Mouse (Mus musculus): ENCODE results near the gene 1520401A03Rik.
A peak's percentile ranks its signal among the peaks of the same experiment; 100 is the strongest.

Gene 1520401A03Rik

GRCm38 (mm10) chr17:23700079-23700478 is 22.5 kb downstream of the 1520401A03Rik start:
- DNase-seq (ENCODE audit: low spot score in 2 of 2) = peak; percentile 64 to 78

- DNase-seq (ENCODE audit: low spot score in 2 of 2) = no peak
Measured at GRCm38 (mm10) chr17:23699131-23700077, 23.2 kb downstream of the 1520401A03Rik start.

DNA sequence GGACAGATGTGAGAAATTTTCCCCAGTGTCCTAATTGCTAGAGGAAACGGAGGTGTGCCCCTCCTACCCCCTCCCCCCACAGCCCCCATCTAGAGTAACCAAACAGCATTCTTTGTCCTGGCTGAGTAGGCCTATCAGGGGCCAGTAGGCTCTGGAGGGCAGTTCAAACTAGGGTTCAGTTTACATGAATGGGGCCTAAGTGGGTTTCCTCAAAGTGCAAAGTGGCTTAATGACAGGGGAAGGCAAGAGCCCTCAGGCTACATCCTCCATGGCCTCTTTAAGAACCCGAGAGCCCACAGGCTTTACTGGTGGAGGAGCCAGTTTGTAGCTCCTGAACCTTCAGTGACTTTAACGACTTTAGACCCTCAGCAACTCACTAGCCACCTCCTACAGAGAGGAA is 26.8 kb downstream of the 1520401A03Rik start:
- DNase-seq (ENCODE audit: low spot score in 2 of 2) = no peak

GRCm38 (mm10) chr17:23694491-23694890 is 28.1 kb downstream of the 1520401A03Rik start:
- no peak for DNase-seq (ENCODE audit: low spot score in 2 of 2)

DNA sequence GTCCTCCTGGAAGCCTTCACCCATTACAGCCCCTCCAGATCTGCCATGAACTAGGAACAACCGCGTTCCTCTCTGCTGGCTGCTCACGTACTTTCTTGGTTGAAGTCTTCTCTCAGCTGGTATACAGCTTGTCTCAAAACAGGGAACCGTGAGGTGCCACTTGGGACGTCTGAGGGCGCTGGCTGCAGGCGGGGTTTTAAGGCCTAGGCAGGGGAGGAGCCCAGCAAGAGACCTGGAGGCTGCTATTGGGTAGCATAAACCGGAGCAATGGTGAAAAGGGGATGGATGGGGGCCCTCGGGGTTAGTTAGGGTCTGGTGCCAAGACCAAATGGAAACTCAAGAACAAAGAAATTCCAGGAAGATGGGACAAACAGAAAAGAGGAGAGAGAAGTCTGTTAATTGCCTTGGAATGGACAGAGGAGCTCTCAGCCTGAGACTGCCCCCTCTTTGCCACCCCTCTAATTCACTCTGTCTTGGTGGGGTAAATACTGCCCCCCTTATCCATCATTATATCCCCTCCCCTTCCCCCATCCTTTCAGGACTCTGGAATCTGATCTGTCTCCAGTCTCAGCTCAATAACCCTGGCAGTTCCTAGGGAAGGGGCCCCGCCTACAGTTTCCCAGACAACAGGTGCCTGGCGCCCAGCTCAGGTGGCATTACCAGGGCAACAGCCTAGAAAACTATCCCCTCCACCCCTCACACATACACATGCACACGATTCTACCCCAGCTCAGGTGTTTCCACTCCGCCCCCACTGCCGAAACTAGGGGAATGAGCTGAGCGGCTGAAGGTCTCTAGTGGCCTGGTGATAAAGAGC is 38.5 kb downstream of the 1520401A03Rik start, which contains the start of gene Cldn9:
TSS of gene Cldn9 (minus strand) at position 171 of the 817 bp plus-strand sequence.
- no peak for DNase-seq (ENCODE audit: low spot score in 2 of 2)

- no peak for DNase-seq (ENCODE audit: low spot score in 2 of 2)
Measured at GRCm38 (mm10) chr17:23683226-23683625, 39.4 kb downstream of the 1520401A03Rik start.

- DNase-seq (ENCODE audit: low spot score in 2 of 2) = no peak
Measured at GRCm38 (mm10) chr17:23682530-23682929, 40.1 kb downstream of the 1520401A03Rik start.

DNA sequence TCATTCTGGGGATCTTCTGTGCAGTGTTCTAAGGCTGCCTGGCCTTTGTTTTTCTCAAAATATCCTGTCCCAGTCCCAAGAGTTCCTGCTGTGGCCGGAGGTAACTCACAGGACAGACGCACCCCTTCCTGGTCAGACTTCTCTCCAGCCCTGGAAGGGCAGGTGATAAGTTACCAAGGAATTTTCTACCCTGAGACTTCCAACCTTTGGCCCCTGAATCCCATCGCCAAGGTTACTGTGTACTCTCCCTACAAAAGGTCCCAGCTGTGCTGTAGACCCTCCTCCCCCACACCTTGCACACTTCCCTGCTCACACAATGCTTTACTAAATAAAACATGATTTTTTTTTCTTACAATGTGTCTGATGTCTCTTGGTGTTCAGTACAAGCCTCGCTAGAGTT is 40.5 kb downstream of the 1520401A03Rik start:
- DNase-seq (ENCODE audit: low spot score in 2 of 2) = no peak

- no peak for DNase-seq (ENCODE audit: low spot score in 2 of 2)
Measured at GRCm38 (mm10) chr17:23681086-23681485, 41.5 kb downstream of the 1520401A03Rik start.

GRCm38 (mm10) chr17:23680336-23680735 is 42.2 kb downstream of the 1520401A03Rik start:
- no peak for DNase-seq (ENCODE audit: low spot score in 2 of 2)

DNA sequence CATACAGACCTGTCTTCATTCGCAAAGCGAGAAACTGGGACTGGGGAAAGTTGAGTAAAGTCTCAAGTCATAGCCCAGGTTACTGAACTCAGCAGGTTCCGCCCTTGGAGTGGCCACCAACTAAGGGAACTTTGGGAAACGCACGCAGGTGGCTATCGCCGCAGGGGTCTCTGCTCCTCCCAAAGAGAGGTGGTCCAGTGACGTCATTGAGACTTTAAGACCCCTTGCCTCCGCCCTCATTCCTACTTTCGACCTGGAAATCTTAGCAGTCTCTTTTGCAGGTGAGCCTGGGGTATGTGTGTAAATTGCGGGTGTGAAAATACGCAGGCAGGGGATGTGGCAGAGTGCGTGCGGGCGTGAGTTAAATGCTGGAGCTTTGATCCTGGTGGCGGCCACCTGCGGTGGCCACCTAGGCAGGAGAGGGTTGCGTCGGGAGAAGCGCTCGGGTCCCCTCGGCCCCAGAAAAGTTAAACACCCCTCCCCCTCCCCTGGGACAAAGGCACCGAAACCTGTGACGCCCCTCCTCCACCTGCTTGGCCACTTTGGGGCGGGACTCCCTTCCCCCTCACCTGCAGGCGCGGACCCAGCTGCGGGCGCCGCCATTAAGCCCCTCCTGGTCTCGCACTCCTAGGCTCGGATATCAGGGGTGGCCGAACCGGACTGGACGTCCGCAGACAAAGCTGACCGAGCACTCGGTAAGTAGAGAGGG is 43.3 kb downstream of the 1520401A03Rik start, which contains the start of gene Cldn6:
TSS of gene Cldn6 (plus strand) at position 123 of the 709 bp plus-strand sequence.
- DNase-seq (ENCODE audit: low spot score in 2 of 2) = no peak

- DNase-seq (ENCODE audit: low spot score in 2 of 2) = peak; percentile 78 to 81
Measured at GRCm38 (mm10) chr17:23677236-23677679, 45.3 kb downstream of the 1520401A03Rik start, which contains the start of gene Tnfrsf12a. Tnfrsf12a (minus strand) TSS chr17:23677468.

DNA sequence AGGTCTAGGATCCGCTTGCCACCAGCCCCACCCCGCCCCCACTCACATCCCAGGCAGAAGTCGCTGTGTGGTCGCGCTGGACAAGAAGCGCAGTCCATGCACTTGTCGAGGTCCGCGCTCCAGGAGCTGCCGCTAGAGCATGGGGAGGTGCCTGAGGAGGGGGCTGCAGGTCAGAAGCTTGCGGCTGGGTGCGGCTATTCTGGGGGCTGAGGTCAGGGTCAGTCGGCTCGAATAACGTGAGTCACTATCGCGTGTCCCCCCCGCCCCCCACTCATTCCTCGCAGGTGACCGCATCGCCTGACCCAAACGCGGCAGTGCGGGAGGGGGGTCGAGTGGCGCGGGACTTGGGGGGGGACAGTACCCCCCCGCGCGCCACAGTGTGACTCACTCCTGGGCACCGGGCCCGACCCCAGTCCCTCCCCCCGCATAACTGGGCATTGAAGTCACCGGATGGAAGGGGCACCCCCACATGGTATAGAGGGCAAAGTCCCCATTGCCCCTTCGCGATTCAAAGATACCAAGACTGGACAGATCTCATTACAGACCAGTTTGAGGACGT is 46.0 kb downstream of the 1520401A03Rik start:
- DNase-seq (ENCODE audit: low spot score in 2 of 2) = no peak

DNA sequence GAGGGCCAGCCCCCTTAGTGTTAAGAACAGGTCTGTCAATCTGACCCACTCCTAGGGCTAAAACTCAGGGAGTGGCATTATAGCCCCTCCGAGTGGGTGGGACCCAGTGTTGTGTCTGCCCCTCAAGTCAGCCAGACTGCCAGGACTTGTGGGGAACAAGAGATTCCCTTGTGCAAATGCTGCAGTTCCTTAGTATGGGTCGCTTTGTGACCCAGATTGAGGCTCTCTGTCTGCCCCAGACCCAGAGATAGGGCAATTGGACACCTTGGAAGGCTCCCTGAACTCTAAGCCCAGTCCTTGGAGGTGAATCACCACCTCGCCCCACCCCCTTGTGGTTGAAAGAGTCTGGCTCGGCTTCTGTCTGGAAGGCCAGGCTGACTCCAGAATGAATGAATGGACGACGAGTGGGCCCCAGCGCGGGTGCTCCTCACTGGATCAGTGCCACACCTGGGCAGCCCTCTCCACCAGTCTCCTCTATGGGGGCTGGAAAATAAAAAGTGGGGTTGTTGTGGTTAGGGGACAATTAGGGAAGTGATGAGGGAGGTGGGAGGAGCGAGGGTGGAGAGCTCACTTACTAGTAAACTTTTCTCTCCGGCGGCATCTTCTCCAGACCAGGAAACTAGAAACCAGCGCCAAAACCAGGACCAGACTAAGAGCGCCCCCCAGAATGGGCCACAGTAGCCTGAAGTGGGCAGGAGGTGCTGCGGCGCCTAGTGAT is 46.9 kb downstream of the 1520401A03Rik start:
- no peak for DNase-seq (ENCODE audit: low spot score in 2 of 2)

GRCm38 (mm10) chr17:23675127-23675526 is 47.5 kb downstream of the 1520401A03Rik start:
- DNase-seq (ENCODE audit: low spot score in 2 of 2) = no peak

GRCm38 (mm10) chr17:23674271-23674952 is 48.2 kb downstream of the 1520401A03Rik start:
- DNase-seq (ENCODE audit: low spot score in 2 of 2) = no peak

GRCm38 (mm10) chr17:23673424-23674073 is 49.0 kb downstream of the 1520401A03Rik start, which contains the start of the genes Hcfc1r1 and Thoc6:
Hcfc1r1 (plus strand) TSS chr17:23673596.
Thoc6 (minus strand) TSS chr17:23673882.
- DNase-seq (ENCODE audit: low spot score in 2 of 2) = peak; percentile 90 to 92

- no peak for DNase-seq (ENCODE audit: low spot score in 2 of 2)
Measured at GRCm38 (mm10) chr17:23672761-23673160, 49.8 kb downstream of the 1520401A03Rik start.

DNA sequence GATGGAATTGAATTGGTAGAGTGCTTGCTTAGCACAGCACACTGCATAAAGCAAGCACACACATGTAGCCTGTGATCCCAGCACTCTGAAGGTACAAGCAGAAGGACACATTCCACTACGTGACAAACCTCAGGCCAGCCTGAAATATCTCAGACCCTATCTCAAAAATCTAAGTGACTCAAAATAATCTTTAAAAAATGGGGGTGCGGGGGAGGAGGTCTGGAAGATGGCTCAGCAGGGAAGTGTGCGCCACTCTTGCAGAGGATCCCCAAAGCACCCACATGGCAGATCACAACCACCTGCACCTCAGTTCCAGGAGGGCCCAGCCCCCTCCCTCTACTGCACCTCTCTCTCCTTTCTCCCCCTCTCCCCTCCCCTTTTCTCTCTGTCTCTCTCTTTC is 51.1 kb downstream of the 1520401A03Rik start:
- DNase-seq (ENCODE audit: low spot score in 2 of 2) = no peak
